Mouse (Mus musculus) hindbrain, embryonic 10.5 days (tissue): ENCODE measurements at regions not wholly inside any gene's neighbourhood (a gene's known extent, or its start where the extent isn't known, plus 50 kb on each side); places are given as distances from the start of the nearest gene placed in this dataset.

Experiments
- DNase-seq: peaks from one replicate; pipeline ENCODE4 v3.0.0-alpha.2; 2017; ENCODE audit warnings: low spot score
- H3K27ac ChIP-seq: fragments of 300-500 bp; sonication (generic); 2 replicates; pipeline ENCODE4 v1.5.1; 2016; ENCODE audit warnings: mild to moderate bottlenecking, moderate library complexity
- H3K27me3 ChIP-seq: fragments of 300-500 bp; sonication (generic); 2 replicates; pipeline ENCODE4 v1.6.1; 2016; ENCODE audit warnings: mild to moderate bottlenecking; ENCODE audit not compliant: poor library complexity, insufficient read depth, severe bottlenecking
- H3K36me3 ChIP-seq: fragments of 300-500 bp; sonication (generic); 2 replicates; pipeline ENCODE4 v1.6.1; 2016; ENCODE audit warnings: mild to moderate bottlenecking, moderate library complexity
- H3K4me1 ChIP-seq: fragments of 300-500 bp; sonication (generic); replicated peaks from 2 replicates; pipeline ENCODE4 v1.6.1; 2016; ENCODE audit warnings: mild to moderate bottlenecking
- H3K4me3 ChIP-seq: fragments of 300-500 bp; sonication (generic); 2 replicates; pipeline ENCODE4 v1.5.1; 2016; ENCODE audit warnings: mild to moderate bottlenecking, moderate library complexity
- H3K9me3 ChIP-seq: fragments of 300-500 bp; sonication (generic); 2 replicates; pipeline ENCODE4 v1.6.1; 2016; ENCODE audit warnings: mild to moderate bottlenecking, moderate library complexity
- WGBS: fragments of 180-500 bp; shearing (Covaris S2); methylation state at CpG from one replicate; pipeline ENCODE4 v1.1.7; 2016; 5-methylcytosine and 5-hydroxymethylcytosine counted together

GRCm38 (mm10) chrX:143462632-143463031 is 55.8 kb upstream of the Pak3 start:
- no peaks in the 10 kb centered on the region for H3K4me1 ChIP-seq
- H3K27me3 ChIP-seq: peaks cover 9% of the 10 kb centered on the region; the same call in 1 of the 2 replicates
- H3K4me3 ChIP-seq: no peak overlapping the region
- 45% methylated on average over 4 of the region's 4 CpGs for WGBS
- H3K36me3 ChIP-seq: no peaks in the 10 kb centered on the region
- DNase-seq: no peak
- no peak overlapping the region for H3K27ac ChIP-seq
- H3K9me3 ChIP-seq: no peaks in the 10 kb centered on the region

GRCm38 (mm10) chrX:143448636-143449346 is 54.7 kb upstream of the Chrdl1 start:
- Histone ChIP-seq H3K36me3 (no peaks in the 10 kb centered on the region), H3K27ac (no peak overlapping the region), H3K4me1 (no peaks in the 10 kb centered on the region), H3K27me3 (peaks cover 18% of the 10 kb centered on the region), H3K4me3 (no peak overlapping the region), H3K9me3 (no peaks in the 10 kb centered on the region)
- 53% methylated on average over 7 of the region's 7 CpGs for WGBS
- DNase-seq: no peak

- no peaks in the 10 kb centered on the region for H3K4me1 ChIP-seq
- no peaks in the 10 kb centered on the region for H3K36me3 ChIP-seq
- no peak overlapping the region for H3K27ac ChIP-seq
- DNase-seq: peak; percentile 23
- no peak overlapping the region for H3K4me3 ChIP-seq
- WGBS: 11% methylated on average over 3 of the region's 3 CpGs
- H3K9me3 ChIP-seq: no peaks in the 10 kb centered on the region
- peaks cover 17% of the 10 kb centered on the region for H3K27me3 ChIP-seq
Measured at GRCm38 (mm10) chrX:143444581-143444980, 50.5 kb upstream of the Chrdl1 start.
